ENCODE assay signal across 9 mouse cellular contexts in genomic region chr10:70318630-70319029, GRCm38 (mm10).
DNase-seq lines count a peak whose midpoint lies in the region; ATAC-seq and TF ChIP-seq lines count a peak whose summit lies in the region.
"Had no signal": no experiment of that assay in that cellular context is flagged by ENCODE, and none has a peak within 500 bp of the region (broad histone marks: within the 10 kb centered on the region; RNA-seq: fewer than 3 reads in every experiment).

No protein-coding gene starts in this region.

- ATAC-seq in megakaryocyte-erythroid progenitor cell, adult 5-6 weeks (replicated peaks; ENCODE audit: low FRiP score, low TSS enrichment, poor library complexity, severe bottlenecking), result peak; percentile 70

- peak; percentile 9 to 43 for DNase-seq in heart, adult 9 months (ENCODE audit: low spot score in 2 of 2)
- DNase-seq in heart, adult 11 months, result no peak
- DNase-seq in NIH3T3 (ENCODE audit: low read depth), result peak; percentile 91
- peak; percentile 52 for DNase-seq in heart, postnatal 4 days
- peak; percentile 86 for DNase-seq in layer of hippocampus, adult 9-10 months (ENCODE audit: low spot score)
- peak; percentile 59 for DNase-seq in telencephalon, adult 2 months (ENCODE audit: low read depth, low spot score)

- no peak for TF ChIP-seq POLR2A in cortical plate, adult 2 months (IDR thresholded peaks at IDR 0.05; ENCODE audit: extremely low read depth, insufficient read depth, low read length)

- H3K4me1 ChIP-seq in cortical plate, adult 2 months (ENCODE audit: control insufficient read depth, insufficient read depth, low read length), result no peaks in the 10 kb centered on the region

- H3K4me3 ChIP-seq in cortical plate, adult 2 months (ENCODE audit: insufficient read depth, low read length), result no peak overlapping the region

- H3K27ac ChIP-seq in cortical plate, adult 2 months (ENCODE audit: insufficient read depth, low read length), result no peak overlapping the region
- H3K27ac ChIP-seq: macrophage had no signal

- TF ChIP-seq CTCF in cortical plate, adult 2 months (IDR thresholded peaks at IDR 0.05; ENCODE audit: extremely low read depth, insufficient read depth, low read length), result peak; percentile 79
